8 mouse cellular contexts compared by ENCODE assay signal in the genomic region with DNA sequence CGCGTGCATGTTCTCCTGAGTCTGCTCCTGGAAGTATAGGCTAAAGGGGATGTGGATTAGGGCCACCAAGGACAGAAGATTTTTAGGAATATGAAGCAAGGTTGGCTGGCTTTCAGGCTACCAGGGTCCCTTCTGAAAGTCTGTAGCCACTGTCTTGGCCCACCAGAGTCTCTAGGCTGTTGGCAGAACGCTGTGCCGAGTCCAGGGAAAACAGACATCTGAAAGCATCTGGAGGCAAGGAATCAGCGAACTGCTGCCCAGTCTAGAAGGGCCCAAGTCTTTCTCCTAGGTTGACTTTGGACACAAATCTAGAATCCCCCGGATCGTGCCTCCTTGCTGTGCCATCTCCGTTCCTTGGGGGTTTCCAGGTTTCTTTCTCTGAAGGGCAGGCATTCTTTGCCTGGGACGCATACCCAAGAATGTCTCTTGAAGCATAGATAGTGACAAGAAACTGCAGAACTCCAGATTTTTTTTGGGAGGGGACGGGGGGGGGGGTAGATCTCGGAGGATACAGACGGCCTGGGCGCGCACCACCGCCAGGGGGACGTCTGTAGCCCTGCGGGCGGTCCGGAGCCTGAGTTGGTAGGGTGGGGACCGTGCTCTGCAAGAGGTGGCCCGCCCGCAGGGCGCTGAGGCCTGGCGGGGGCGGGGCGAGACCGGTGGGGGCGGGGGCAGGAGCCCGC. TPM values are rescaled to one million over a fixed set of nuclear protein-coding genes. Genes with fewer than 3 reads are reported as not detected.
DNase-seq lines count a peak whose midpoint lies in the region; ATAC-seq lines count a peak whose summit lies in the region.

No protein-coding gene starts in this region.

- peak overlapping the region; percentile 90 for H3K27ac ChIP-seq in embryonic facial prominence, embryonic 10.5 days (replicated peaks)
- H3K27ac ChIP-seq in heart, embryonic 13.5 days (replicated peaks), result peak overlapping the region; percentile 32; the same call in 1 of the 2 replicates
- H3K27ac ChIP-seq in kidney, embryonic 16.5 days (ENCODE audit: low read length), result 0 out of 2 replicates have a peak overlapping the region, but pooled peaks have one; percentile 41

- H3K4me2 ChIP-seq in heart, embryonic 13.5 days, result peak overlapping the region; percentile 94
- H3K4me2 ChIP-seq in kidney, embryonic 16.5 days (replicated peaks; ENCODE audit: low read depth, low read length), result peak overlapping the region; percentile 63

- H3K4me3 ChIP-seq in embryonic facial prominence, embryonic 10.5 days, result peak overlapping the region; percentile 74
- H3K4me3 ChIP-seq in heart, embryonic 13.5 days, result peak overlapping the region; percentile 77
- peak overlapping the region; percentile 52 for H3K4me3 ChIP-seq in kidney, embryonic 16.5 days (ENCODE audit: low read length)

- peaks cover 21% of the 10 kb centered on the region for H3K4me1 ChIP-seq in embryonic facial prominence, embryonic 10.5 days
- peaks cover 24% of the 10 kb centered on the region for H3K4me1 ChIP-seq in heart, embryonic 13.5 days
- peaks cover 10% of the 10 kb centered on the region; the same call in 1 of the 2 replicates for H3K4me1 ChIP-seq in kidney, embryonic 16.5 days (ENCODE audit: insufficient read depth, low read length)

- peaks cover 11% of the 10 kb centered on the region for H3K27me3 ChIP-seq in embryonic facial prominence, embryonic 10.5 days (replicated peaks; ENCODE audit: low read depth, poor library complexity, severe bottlenecking)
- H3K27me3 ChIP-seq in heart, embryonic 13.5 days (replicated peaks), result no peaks in the 10 kb centered on the region; the same call in 1 of the 2 replicates
- no peaks in the 10 kb centered on the region for H3K27me3 ChIP-seq in kidney, embryonic 16.5 days (ENCODE audit: insufficient read depth, low read length)

- H3K9me3 ChIP-seq in embryonic facial prominence, embryonic 10.5 days, result no peaks in the 10 kb centered on the region
- 0 out of 2 replicates have a peak, but pooled peaks cover 8% of the 10 kb centered on the region for H3K9me3 ChIP-seq in heart, embryonic 13.5 days
- H3K9me3 ChIP-seq in kidney, embryonic 16.5 days (ENCODE audit: low read length), result no peaks in the 10 kb centered on the region

- DNase-seq in cerebellum, postnatal 10 days, result peak; percentile 42 to 67
- DNase-seq in cerebellum, adult 11-12 months, result no peak
- DNase-seq in embryonic facial prominence, embryonic 10.5 days (ENCODE audit: low spot score), result peak; percentile 85
- peak; percentile 65 for DNase-seq in lung, postnatal 25 days (ENCODE audit: low spot score)
- DNase-seq in skeletal muscle tissue, adult 2 months (ENCODE audit: low read depth, low spot score), result peak; percentile 33

- WGBS in embryonic facial prominence, embryonic 10.5 days, result 7% methylated on average over 29 of the region's 29 CpGs
- WGBS in heart, embryonic 13.5 days, result 17% methylated on average over 14 of the region's 29 CpGs
- WGBS in kidney, embryonic 16.5 days, result 14% methylated on average over 19 of the region's 29 CpGs

- H3K9ac ChIP-seq in heart, embryonic 13.5 days, result peak overlapping the region; percentile 79
- peak overlapping the region; percentile 51 for H3K9ac ChIP-seq in kidney, embryonic 16.5 days (replicated peaks; ENCODE audit: low read length)

- no peaks in the 10 kb centered on the region for H3K36me3 ChIP-seq in embryonic facial prominence, embryonic 10.5 days (replicated peaks)
- no peaks in the 10 kb centered on the region for H3K36me3 ChIP-seq in heart, embryonic 13.5 days
- H3K36me3 ChIP-seq in kidney, embryonic 16.5 days (ENCODE audit: insufficient read depth, low read length), result no peaks in the 10 kb centered on the region

- ATAC-seq in heart, embryonic 13.5 days (ENCODE audit: extremely low read depth, insufficient number of reproducible peaks, low FRiP score, low TSS enrichment), result peak; percentile 74
- ATAC-seq in kidney, embryonic 16.5 days (ENCODE audit: low FRiP score, low TSS enrichment), result peak; percentile 94
- ATAC-seq in cerebellum, adult (ENCODE audit: insufficient number of reproducible peaks, low FRiP score, low TSS enrichment), result no peak

RNA-seq across cellular contexts. Expression of a gene that starts 0.5 kb away (rescaled TPM):
- polyA plus RNA-seq in embryonic facial prominence, embryonic 10.5 days (2016; fragmentation: Nextera tagmentation; extraction: Ambion mirVana), result 14.6 and 14.9 TPM in 2 replicates
- 6.8 and 7.9 TPM in 2 replicates for polyA plus RNA-seq in heart, embryonic 13.5 days (2015; fragmentation: Nextera tagmentation; extraction: Ambion mirVana)
- polyA plus RNA-seq in kidney, embryonic 16.5 days (2015; fragmentation: Nextera tagmentation; extraction: Ambion mirVana), result 16.5 and 17.5 TPM in 2 replicates

RNA-seq across cellular contexts. Expression of a gene that starts 47.8 kb away (rescaled TPM):
- 515 and 519 TPM in 2 replicates for polyA plus RNA-seq in embryonic facial prominence, embryonic 10.5 days (2016; fragmentation: Nextera tagmentation; extraction: Ambion mirVana)
- 332 and 344 TPM in 2 replicates for polyA plus RNA-seq in heart, embryonic 13.5 days (2015; fragmentation: Nextera tagmentation; extraction: Ambion mirVana)
- 444 and 471 TPM in 2 replicates for polyA plus RNA-seq in kidney, embryonic 16.5 days (2015; fragmentation: Nextera tagmentation; extraction: Ambion mirVana)

Comparison
In these comparisons a context has a peak if more than half of its experiments do, and no peak if none do; other contexts are left out.
1. H3K27ac ChIP-seq: peak in every context shown above with its lines; median percentile 90 in embryonic facial prominence, embryonic 10.5 days; 41 in kidney, embryonic 16.5 days; 32 in heart, embryonic 13.5 days.